Mouse (Mus musculus): ENCODE measurements at regions not wholly inside any gene's neighbourhood (a gene's known extent, or its start where the extent isn't known, plus 50 kb on each side); places are given as distances from the start of the nearest gene placed in this dataset.

DNA sequence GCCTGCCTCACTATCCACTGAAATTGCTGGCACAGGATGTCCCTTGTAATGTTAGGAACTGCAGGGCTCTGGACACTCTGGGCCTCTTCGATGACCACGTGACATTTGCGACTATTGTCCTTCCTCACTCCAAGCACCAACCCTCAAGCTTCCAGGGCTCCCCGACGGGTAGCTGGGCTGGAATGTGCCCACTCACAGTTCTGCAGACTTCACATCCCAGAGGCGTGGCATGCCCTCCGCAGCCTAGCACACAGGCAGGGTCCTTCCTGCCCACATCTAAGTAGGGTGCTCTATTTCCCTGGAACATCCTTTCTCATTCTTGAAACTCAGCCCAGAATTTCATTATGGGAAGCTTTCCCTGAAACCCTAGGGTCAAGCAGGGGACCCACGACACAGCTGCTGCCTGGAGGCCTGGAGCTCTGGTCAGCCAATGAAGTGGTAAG, 95.2 kb upstream of the Spred2 start:
- Histone ChIP-seq H3K36me3 (no peaks in the 10 kb centered on the region), H3K4me1 (peaks cover 7% of the 10 kb centered on the region; the same call in 1 of the 2 replicates), H3K4me2 (no peak overlapping the region), H3K4me3 (replicated peaks) (no peak overlapping the region), H3K27ac (replicated peaks) (no peak overlapping the region), H3K9me3 (replicated peaks) (no peaks in the 10 kb centered on the region), H3K9ac (replicated peaks) (no peak overlapping the region), H3K27me3 (replicated peaks) (no peaks in the 10 kb centered on the region)
- 51% methylated on average over 8 of the region's 8 CpGs for WGBS
- no peak for ATAC-seq (ENCODE audit: low FRiP score)

DNA sequence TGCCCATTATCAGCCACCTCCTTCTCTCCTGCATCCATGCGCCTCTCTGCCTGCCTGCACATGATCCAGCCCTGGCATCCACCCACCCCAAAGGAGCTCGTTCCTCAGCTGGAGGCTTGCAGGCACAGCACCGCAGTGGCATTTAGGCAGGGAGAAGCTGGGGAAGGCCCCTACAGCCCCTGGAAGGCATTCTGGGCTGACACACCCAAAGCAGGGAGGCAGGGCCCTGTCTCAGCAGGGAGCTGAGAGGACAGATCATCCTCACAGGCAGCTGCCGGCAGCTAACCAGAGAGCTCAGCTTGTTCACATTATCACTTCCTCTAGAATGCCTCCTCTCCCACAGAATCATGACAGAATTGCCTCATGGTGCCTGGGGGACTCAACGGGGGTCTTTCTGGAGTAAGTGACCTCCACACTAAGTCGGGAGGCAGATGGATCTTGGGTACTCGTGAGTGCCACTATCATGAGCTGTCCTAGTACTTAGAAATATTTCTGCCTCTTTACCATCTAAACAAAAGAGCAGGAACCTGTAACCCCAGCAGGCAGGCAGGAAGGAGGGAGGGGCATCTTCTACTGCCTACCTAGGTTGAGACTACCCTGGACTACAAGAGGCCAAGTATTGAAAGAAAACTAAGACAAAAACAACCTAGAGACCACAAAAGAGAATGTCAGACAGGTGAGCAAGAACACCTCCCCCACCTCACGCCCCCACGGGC, 94.5 kb upstream of the Spred2 start:
- Histone ChIP-seq H3K9me3 (replicated peaks) (no peaks in the 10 kb centered on the region), H3K36me3 (no peaks in the 10 kb centered on the region), H3K9ac (replicated peaks) (no peak overlapping the region), H3K27me3 (replicated peaks) (no peaks in the 10 kb centered on the region), H3K4me3 (replicated peaks) (no peak overlapping the region), H3K4me2 (no peak overlapping the region), H3K27ac (replicated peaks) (no peak overlapping the region), H3K4me1 (peaks cover 7% of the 10 kb centered on the region; the same call in 1 of the 2 replicates)
- ATAC-seq (ENCODE audit: low FRiP score) = no peak
- 24% methylated on average over 9 of the region's 9 CpGs for WGBS

DNA sequence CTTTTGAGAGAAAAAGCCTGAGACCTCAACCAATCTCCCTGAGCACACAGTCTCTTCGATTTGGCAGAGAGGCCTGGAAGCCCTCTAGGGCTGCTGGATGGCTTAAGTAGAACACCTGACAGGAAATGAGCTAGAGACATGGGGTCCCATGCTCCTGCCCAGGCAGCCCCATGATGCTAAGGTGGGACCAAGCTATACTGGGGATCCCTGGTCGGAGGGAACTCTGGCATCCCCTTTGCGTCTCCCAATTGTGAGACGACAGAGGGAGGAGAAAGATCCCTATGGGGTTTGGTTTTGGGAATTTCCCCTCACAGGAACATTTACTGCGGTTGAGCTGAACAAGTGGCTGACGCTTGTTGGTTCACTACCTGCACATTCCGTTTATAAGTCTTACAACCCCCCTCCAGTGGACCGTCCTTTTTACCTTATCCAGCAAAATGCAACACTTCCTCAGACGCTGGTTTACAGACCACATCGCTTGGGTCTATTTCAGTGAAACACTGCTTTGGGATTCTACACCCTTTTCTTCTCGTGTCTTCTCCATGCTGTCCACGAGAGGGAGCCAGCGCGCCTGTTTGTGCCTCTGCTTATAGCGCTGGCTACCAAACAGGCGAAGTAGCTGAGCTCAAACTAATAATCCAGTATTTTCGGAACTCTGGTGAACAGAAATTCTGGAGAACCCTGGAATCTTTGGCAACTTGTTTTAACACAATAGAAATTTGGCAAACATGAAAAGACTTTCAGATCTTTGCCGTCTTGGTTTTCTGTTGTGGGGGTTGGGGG, 93.7 kb upstream of the Spred2 start:
- no peak overlapping the region for H3K4me3 ChIP-seq (replicated peaks)
- no peaks in the 10 kb centered on the region for H3K27me3 ChIP-seq (replicated peaks)
- WGBS = 20% methylated on average over 18 of the region's 18 CpGs
- H3K27ac ChIP-seq (replicated peaks) = no peak overlapping the region
- no peak overlapping the region for H3K4me2 ChIP-seq
- peak; percentile 77 for ATAC-seq (ENCODE audit: low FRiP score)
- no peak overlapping the region for H3K9ac ChIP-seq (replicated peaks)
- no peaks in the 10 kb centered on the region for H3K9me3 ChIP-seq (replicated peaks)
- no peaks in the 10 kb centered on the region for H3K36me3 ChIP-seq
- peaks cover 13% of the 10 kb centered on the region for H3K4me1 ChIP-seq

DNA sequence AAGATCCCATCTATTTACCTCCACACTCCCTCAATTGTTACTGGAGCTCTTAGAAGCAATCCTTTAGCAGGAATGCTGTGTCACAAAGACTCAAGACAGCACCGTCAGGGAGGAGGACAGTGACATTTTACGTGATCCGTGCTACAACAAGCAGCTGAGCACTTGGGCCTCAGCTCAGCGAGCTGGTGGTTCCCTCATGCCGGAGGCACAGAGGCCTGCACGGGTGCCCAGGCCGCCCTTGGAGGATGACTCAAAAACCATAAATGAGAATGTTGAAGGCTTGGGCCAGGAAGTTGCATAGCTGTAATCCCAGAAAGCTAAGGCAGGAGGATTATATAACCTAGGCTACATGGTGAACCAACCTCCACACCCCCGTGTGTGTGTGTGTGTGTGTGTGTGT, 89.6 kb upstream of the Spred2 start:
- Histone ChIP-seq H3K27ac (replicated peaks) (no peak overlapping the region), H3K9me3 (replicated peaks) (no peaks in the 10 kb centered on the region), H3K36me3 (no peaks in the 10 kb centered on the region), H3K4me3 (replicated peaks) (no peak overlapping the region), H3K4me1 (peaks cover 13% of the 10 kb centered on the region), H3K4me2 (no peak overlapping the region), H3K9ac (replicated peaks) (no peak overlapping the region), H3K27me3 (replicated peaks) (no peaks in the 10 kb centered on the region)
- ATAC-seq (ENCODE audit: low FRiP score) = no peak
- 72% methylated on average over 8 of the region's 8 CpGs for WGBS

DNA sequence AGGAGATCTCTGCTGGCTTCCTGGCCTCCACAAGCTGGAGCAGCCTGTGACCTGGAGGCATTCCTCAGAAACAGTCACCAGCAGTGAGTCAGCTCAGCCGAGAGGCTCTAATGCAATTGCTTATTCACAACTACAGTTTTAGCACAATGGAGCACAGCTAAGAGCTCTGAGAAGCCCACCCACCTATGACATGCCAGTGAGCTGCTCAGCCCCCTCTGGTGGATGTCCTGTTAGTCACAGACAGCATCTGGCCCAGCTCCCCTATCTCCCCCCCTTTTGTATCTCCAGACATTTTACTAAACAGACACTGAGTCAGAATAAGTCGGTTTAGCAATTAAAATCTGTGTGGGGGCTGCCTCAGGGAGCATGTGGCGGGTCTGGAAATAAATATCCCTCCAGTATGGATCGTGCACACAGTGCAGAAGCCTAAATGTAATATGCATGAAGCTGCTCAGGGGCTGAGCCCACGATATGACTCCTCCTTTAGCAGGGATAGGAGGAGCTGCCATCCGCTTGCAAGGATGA, 88.9 kb upstream of the Spred2 start:
- H3K4me2 ChIP-seq = peak overlapping the region; percentile 29
- peaks cover 10% of the 10 kb centered on the region for H3K4me1 ChIP-seq
- H3K27ac ChIP-seq (replicated peaks) = peak overlapping the region; percentile 66
- H3K36me3 ChIP-seq = no peaks in the 10 kb centered on the region
- no peaks in the 10 kb centered on the region for H3K9me3 ChIP-seq (replicated peaks)
- H3K4me3 ChIP-seq (replicated peaks) = no peak overlapping the region
- 0 out of 2 replicates have a peak overlapping the region, but pooled peaks have one; percentile 5 for H3K9ac ChIP-seq (replicated peaks)
- no peaks in the 10 kb centered on the region for H3K27me3 ChIP-seq (replicated peaks)
- 6% methylated on average over 6 of the region's 6 CpGs for WGBS
- peak; percentile 77 for ATAC-seq (ENCODE audit: low FRiP score)

DNA sequence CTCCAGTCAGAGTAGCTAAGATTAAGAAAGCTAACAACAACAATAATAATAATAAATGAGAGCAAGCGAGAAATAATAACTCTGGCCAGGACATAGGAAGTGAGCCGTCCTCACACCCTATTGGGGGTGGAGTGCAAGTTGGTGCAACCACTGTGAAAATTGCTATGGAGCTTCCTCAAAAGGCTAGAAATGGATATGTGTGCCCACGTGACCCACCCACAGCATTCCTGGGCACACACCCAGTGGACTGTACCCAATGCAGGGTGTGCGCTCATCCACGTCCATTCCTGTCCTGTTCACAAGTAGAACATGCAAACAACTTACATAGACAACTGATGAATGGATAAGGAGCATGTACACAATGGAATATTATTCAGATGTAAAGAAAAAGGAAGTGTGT, 85.2 kb upstream of the Spred2 start:
- Histone ChIP-seq H3K27me3 (replicated peaks) (no peaks in the 10 kb centered on the region), H3K4me3 (replicated peaks) (no peak overlapping the region), H3K9ac (replicated peaks) (no peak overlapping the region), H3K9me3 (replicated peaks) (no peaks in the 10 kb centered on the region), H3K36me3 (no peaks in the 10 kb centered on the region), H3K4me1 (peaks cover 10% of the 10 kb centered on the region), H3K4me2 (no peak overlapping the region), H3K27ac (replicated peaks) (no peak overlapping the region)
- 97% methylated on average over 5 of the region's 5 CpGs for WGBS
- no peak for ATAC-seq (ENCODE audit: low FRiP score)

DNA sequence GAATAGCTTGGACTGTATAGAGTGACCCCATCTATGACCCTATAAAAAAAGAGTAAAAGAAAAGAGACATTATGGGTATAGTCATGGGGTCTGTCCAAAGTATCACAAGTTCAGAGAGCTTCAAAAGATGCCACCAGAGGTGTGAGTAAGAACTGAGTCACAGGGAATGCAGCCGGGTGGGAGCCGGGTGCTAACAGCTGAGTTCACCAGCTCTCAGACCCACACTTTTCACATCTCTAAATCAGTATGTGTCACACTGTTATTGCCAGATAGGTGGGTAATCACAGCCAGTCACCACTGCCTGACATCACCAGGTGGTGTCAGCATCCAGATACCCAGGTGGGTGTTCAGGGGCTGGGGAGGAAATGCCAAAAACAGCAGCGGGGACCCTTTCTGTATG, 81.1 kb upstream of the Spred2 start:
- Histone ChIP-seq H3K4me2 (no peak overlapping the region), H3K27ac (replicated peaks) (no peak overlapping the region), H3K9me3 (replicated peaks) (no peaks in the 10 kb centered on the region), H3K4me1 (no peaks in the 10 kb centered on the region), H3K27me3 (replicated peaks) (no peaks in the 10 kb centered on the region), H3K4me3 (replicated peaks) (no peak overlapping the region), H3K36me3 (no peaks in the 10 kb centered on the region), H3K9ac (replicated peaks) (no peak overlapping the region)
- ATAC-seq (ENCODE audit: low FRiP score) = no peak
- 86% methylated on average over 3 of the region's 3 CpGs for WGBS

DNA sequence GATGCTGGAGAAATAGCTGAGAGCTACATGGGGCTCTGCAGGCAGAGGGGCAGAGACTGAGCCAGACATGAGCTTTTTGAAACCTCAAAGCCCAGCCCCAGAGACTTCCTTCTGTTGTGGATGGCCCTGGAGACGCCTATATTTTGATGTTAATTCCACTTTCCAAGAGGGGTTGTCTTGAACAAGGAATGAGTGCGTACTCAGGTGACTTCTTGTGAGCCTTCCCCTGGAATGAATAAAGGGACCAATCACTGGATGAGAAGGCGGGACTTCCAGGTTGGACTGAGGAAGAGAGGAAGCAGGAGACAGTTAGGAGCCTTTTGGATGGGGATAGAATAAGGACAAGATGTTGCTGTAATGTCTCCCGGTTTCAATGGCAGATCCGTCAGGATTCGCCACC, 76.3 kb upstream of the Spred2 start:
- no peaks in the 10 kb centered on the region for H3K4me1 ChIP-seq
- no peaks in the 10 kb centered on the region for H3K36me3 ChIP-seq
- H3K9ac ChIP-seq (replicated peaks) = no peak overlapping the region
- no peak overlapping the region for H3K27ac ChIP-seq (replicated peaks)
- 93% methylated on average over 6 of the region's 6 CpGs for WGBS
- H3K9me3 ChIP-seq (replicated peaks) = no peaks in the 10 kb centered on the region
- H3K4me3 ChIP-seq (replicated peaks) = no peak overlapping the region
- ATAC-seq (ENCODE audit: low FRiP score) = no peak
- no peaks in the 10 kb centered on the region for H3K27me3 ChIP-seq (replicated peaks)
- no peak overlapping the region for H3K4me2 ChIP-seq

DNA sequence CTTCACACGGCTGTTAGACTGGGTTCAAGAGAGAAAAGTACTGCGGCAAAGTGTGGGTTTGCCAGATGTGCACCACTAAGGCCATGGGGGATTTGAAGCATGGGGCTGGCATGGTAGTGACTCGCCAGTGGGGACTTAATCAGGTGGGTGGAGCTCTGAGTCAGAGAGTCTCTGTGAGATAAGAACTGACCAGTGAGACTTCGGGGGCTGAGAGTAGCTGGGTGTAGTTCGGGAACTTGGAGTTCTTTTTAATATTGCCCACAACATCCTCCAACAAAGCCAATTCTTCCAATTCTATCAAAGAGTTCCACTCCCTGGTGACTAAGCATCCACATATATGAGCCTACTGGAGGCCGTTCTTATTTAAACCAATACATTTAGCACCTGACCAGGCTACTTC, 75.8 kb upstream of the Spred2 start:
- Histone ChIP-seq H3K9me3 (replicated peaks) (no peaks in the 10 kb centered on the region), H3K36me3 (no peaks in the 10 kb centered on the region), H3K27me3 (replicated peaks) (no peaks in the 10 kb centered on the region), H3K4me3 (replicated peaks) (no peak overlapping the region), H3K4me2 (no peak overlapping the region), H3K27ac (replicated peaks) (no peak overlapping the region), H3K4me1 (no peaks in the 10 kb centered on the region), H3K9ac (replicated peaks) (no peak overlapping the region)
- WGBS = 87% methylated on average over 6 of the region's 6 CpGs
- ATAC-seq (ENCODE audit: low FRiP score) = no peak

DNA sequence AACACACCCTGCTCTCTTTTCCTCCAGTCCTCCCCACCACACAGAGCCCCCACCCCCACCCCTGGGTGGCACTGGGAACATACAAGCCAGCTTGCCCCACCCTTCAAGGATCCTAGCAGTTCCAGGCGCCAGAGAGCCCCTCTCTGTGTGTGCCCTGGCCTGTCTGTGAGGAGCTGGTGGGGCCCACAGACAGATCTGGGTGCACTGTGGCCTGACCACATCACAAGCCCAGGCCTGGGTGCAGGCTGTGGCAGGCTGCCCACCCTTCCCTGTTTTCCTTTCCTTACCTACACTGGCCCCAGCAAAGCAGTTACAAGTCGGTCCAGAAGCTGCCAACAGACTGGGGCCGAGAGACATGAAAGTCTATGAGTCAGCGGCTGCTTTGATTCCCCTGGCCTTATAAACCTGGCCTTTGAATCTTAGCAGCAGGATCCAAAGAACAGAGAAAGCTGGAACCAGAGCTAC, 74.8 kb upstream of the Spred2 start:
- Histone ChIP-seq H3K9ac (replicated peaks) (no peak overlapping the region), H3K9me3 (replicated peaks) (no peaks in the 10 kb centered on the region)

DNA sequence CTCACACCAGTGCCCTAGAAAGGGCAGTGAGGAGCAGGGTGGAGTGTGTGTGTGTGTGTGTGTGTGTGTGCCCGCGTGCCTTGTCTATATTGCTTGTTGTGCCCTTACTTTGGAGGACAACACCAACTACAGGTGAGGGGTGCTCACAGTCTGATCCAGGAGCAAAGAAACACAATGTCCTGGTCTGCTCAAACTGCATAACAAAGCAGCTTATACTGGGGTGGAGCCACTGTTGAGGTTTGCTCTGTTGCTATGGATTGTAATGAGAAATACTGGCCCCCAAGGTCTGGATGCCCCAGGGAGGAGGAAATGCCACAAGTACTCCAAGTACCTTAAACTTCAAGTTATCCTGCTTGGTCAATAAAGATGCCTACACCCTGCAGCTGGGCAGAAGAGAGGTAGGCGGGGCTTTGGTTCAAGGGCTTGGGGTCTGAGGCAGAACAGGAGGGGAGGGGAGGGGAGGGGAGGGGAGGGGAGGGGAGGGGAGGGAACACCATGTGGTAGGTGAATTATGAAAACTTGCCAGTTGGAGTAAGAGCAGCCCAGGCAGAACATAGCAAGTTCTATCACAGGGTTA, 74.2 kb upstream of the Spred2 start:
- Histone ChIP-seq H3K4me2 (no peak overlapping the region), H3K36me3 (no peaks in the 10 kb centered on the region), H3K9ac (replicated peaks) (no peak overlapping the region), H3K4me1 (no peaks in the 10 kb centered on the region), H3K9me3 (replicated peaks) (no peaks in the 10 kb centered on the region), H3K4me3 (replicated peaks) (no peak overlapping the region), H3K27ac (replicated peaks) (no peak overlapping the region), H3K27me3 (replicated peaks) (no peaks in the 10 kb centered on the region)
- ATAC-seq (ENCODE audit: low FRiP score) = no peak
- WGBS = 79% methylated on average over 2 of the region's 3 CpGs

More for the DNA sequence above, 74.8 kb upstream of the Spred2 start:
- Histone ChIP-seq H3K4me1 (no peaks in the 10 kb centered on the region), H3K4me3 (replicated peaks) (no peak overlapping the region), H3K27ac (replicated peaks) (no peak overlapping the region), H3K36me3 (no peaks in the 10 kb centered on the region), H3K4me2 (no peak overlapping the region), H3K27me3 (replicated peaks) (no peaks in the 10 kb centered on the region)
- no peak for ATAC-seq (ENCODE audit: low FRiP score)
- WGBS = 52% methylated on average over 4 of the region's 4 CpGs

Measured in neural tube, embryonic 15.5 days (tissue).